Mouse (Mus musculus) megakaryocyte, embryonic 14.5 days (primary cell): ENCODE results near the gene Ppp2r3a.

ENCODE experiments used
- FLI1 ChIP-seq: IDR thresholded peaks from 2 replicates; pipeline ENCODE4 v1.6.1; 2012; ENCODE audit warnings: low read length, inconsistent platforms, mixed read lengths
- GATA1 ChIP-seq: IDR thresholded peaks from 3 replicates; pipeline ENCODE4 v1.6.1; 2012; ENCODE audit warnings: mixed read lengths, low read length, inconsistent platforms, borderline replicate concordance

- no peak for TF ChIP-seq GATA1
- no peak for TF ChIP-seq FLI1
These were observed 47.5 kb downstream of the Ppp2r3a start for GRCm38 (mm10) chr9:101204059-101204458.
